Mouse (Mus musculus) lung, postnatal 4 days (tissue): ENCODE data around the gene Gm525.
A peak's percentile ranks its signal among the peaks of the same experiment; 100 is the strongest.

Experiments
- DNase-seq, 2 experiments: peaks; one replicate each; pipeline ENCODE4 v3.0.0; 2021

The Gm525 gene

GRCm38 (mm10) chr11:89098083-89098835 is 24.6 kb downstream of the Gm525 start:
- no peak for DNase-seq

GRCm38 (mm10) chr11:89098930-89099329 is 25.3 kb downstream of the Gm525 start:
- DNase-seq, result no peak

GRCm38 (mm10) chr11:89100403-89100802 is 26.8 kb downstream of the Gm525 start:
- peak; percentile 87 to 91 for DNase-seq

DNA sequence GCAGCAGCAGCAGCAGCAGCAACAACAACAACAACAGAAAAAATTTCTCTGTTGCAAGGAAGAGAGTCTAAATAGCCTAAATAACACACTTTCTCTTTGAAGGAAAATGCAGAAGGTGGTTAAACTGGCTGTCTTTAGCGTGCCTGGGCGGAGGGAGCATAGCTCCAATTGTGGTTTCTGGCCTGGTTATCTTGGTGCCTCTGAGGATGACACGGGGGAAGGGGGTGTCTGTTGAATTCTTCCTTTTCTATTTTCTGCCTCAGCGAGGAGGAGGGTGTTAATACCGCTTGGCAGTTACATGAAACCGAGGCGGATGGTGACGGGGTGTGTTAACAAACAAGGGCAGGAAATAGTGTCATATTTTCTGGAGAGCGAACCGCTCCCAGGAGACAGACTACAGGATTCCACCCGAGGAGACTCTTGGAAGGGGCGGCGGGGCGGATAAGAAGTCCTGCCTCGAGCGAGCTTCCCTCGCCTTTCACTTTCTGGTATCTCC is 27.2 kb downstream of the Gm525 start:
- peak; percentile 62 to 66 for DNase-seq

DNA sequence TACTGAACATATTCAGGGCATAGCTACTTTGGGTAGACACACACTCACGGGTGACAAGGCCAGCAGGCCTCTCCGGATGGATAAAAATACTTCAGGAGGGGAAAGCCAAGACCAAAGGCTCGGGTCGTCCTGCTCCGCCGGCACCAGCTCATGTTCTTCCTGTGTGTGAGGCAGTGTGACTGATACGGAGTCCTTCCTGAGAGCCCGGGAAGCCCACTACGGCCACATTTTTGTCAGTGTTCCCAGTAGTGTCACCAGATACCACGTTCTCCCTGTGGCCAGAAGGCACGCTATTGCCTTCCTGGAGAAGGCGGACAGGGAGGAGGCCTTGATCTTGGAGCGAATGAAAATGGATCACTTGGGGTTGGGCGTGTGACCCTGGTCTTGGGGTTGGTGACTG is 29.5 kb downstream of the Gm525 start:
- no peak for DNase-seq

GRCm38 (mm10) chr11:89105211-89105610 is 31.6 kb downstream of the Gm525 start:
- DNase-seq, result no peak

GRCm38 (mm10) chr11:89105823-89106222 is 32.2 kb downstream of the Gm525 start:
- peak in 1 of 2 experiments; percentile 21 for DNase-seq

- DNase-seq, result no peak
Observed at GRCm38 (mm10) chr11:89107180-89107807, 33.7 kb downstream of the Gm525 start.

DNA sequence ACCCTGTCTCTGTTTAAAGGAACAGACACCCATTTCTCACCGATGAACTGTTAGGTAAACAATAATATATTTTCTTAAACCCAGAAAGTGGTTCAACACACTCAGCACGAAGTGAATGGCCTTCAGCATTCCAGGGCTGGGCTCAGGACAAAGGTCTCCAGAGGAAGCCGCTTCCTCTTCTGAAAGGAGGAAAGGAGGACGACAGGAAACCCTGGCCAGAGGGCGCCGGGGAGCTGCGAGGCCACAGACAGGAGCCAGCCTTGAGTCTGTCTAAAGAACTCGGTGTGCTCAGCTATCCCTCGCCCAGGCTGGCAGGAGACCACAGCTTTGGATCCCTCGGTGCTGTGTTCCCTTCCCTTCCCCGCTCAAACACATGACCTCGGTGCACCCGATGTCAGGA is 50.8 kb downstream of the Gm525 start:
- DNase-seq, result peak; percentile 16 to 27

DNA sequence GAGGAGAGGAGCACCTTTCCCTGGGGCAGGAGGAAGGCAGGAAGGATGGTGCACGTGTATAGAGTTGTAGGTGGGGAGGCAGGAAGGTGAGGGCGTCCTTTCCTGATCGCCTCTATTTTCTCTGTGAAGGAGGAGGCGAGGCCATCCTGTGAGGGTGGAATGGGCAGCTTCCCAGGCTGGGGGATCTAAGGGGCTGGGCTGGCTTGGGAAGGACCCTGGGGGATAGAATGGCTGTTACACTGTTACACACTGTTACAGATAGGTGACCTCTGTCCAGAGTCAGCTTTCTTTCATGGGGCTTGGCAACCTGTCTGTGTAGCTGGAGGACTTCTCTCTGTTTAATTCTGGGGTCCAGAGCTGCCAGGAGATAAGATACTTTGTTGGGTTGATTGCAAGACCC is 57.2 kb downstream of the Gm525 start:
- DNase-seq, result no peak

DNA sequence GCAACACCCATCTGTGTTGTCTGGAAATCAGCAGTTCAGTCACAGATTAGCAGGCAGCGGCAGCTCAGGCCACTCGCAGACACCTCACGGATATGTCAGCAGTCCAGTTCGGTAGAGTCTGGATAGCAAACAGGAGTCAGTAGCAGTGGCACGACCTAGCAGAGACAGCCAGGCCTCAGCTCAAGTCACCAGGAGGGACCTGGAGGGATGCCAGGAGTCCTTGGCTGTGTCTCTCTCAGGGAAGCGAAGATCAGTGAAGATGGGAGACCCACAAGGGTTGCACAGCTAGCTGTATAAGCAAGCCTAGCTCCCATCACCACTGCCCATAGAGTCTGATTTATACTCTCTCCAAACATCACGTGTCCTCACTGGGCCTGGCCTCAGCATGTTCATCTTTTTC is 58.8 kb downstream of the Gm525 start:
- DNase-seq, result peak in 1 of 2 experiments; percentile 36

DNA sequence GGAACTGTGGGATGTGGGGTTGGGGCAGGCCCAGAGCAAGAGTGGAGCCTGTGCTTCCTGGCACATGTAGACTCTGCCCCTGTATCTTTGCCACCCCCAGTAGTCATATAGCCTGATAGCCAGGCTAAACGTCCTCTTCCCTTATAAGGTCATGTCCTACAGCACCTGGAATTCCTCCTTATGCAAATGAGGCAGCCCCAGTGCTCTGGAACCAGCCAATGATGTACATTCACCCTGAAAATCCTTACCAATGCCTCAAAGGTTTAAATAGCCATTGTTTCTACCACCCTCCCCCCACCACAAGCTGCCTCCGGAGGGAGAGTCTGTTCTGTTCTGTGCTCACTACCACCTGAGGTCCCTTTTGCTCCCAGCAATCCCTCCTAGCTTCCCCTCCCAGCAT is 60.6 kb downstream of the Gm525 start:
- DNase-seq, result no peak

DNA sequence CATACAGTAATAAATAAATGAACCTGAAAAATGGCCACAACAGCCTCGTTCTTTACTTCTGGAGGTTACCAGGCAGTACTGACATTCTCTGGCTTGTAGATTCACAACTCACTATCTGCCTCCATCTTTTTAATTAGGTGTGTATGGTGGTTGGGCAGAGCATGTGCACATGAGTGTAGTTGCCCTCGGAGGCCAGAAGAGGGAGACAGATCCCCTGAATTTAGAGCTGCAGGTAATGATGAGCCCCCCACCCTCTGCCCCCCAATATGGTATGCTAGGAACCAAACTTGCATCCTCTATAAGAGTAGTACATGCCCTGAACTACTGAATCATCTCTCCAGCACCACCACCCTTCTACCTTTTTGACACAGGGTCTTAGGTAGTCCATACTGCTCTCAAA is 64.3 kb downstream of the Gm525 start:
- DNase-seq, result no peak
